Mouse (Mus musculus): ENCODE results near the gene Ksr1. TPM values are rescaled to one million over a fixed set of nuclear protein-coding genes. Genes with fewer than 3 reads are reported as not detected.

Ksr1 gene
- 3.5 and 3.8 TPM in 2 replicates for polyA plus RNA-seq (2015; fragmentation: Nextera tagmentation; extraction: Ambion mirVana)

- H3K9ac ChIP-seq (replicated peaks; ENCODE audit: low read length), result peak within 1 kb of the TSS; percentile 89
- WGBS, result under 1% methylated on average over 42 of the region's 42 CpGs
- no peaks in the 10 kb centered on the region for H3K27me3 ChIP-seq (ENCODE audit: insufficient read depth, low read length)
- no peaks in the 10 kb centered on the region for H3K9me3 ChIP-seq (ENCODE audit: low read length)
- H3K4me1 ChIP-seq (ENCODE audit: insufficient read depth, low read length), result peaks cover 27% of the 10 kb centered on the region
- ATAC-seq (ENCODE audit: low FRiP score, low TSS enrichment), result peak; percentile 95
- H3K4me3 ChIP-seq (ENCODE audit: low read length), result peak within 1 kb of the TSS; percentile 79
- H3K36me3 ChIP-seq (ENCODE audit: insufficient read depth, low read length), result no peaks in the 10 kb centered on the region
- H3K27ac ChIP-seq (ENCODE audit: low read length), result peak within 1 kb of the TSS; percentile 79
- H3K4me2 ChIP-seq (replicated peaks; ENCODE audit: low read depth, low read length), result peak within 1 kb of the TSS; percentile 72
Observed at GRCm38 (mm10) chr11:79146331-79146767, at the start of gene Ksr1. Gene Ksr1, minus strand, starts transcription at chr11:79146407.

- Histone ChIP-seq H3K4me2 (replicated peaks; ENCODE audit: low read depth, low read length) (no peak overlapping the region), H3K4me3 (ENCODE audit: low read length) (no peak overlapping the region), H3K27ac (ENCODE audit: low read length) (no peak overlapping the region), H3K27me3 (ENCODE audit: insufficient read depth, low read length) (no peaks in the 10 kb centered on the region), H3K4me1 (ENCODE audit: insufficient read depth, low read length) (no peaks in the 10 kb centered on the region; the same call in 1 of the 2 replicates), H3K36me3 (ENCODE audit: insufficient read depth, low read length) (no peaks in the 10 kb centered on the region), H3K9ac (replicated peaks; ENCODE audit: low read length) (no peak overlapping the region), H3K9me3 (ENCODE audit: low read length) (no peaks in the 10 kb centered on the region)
- 97% methylated on average over 1 of the region's 1 CpGs for WGBS
- no peak for ATAC-seq (ENCODE audit: low FRiP score, low TSS enrichment)
Observed at GRCm38 (mm10) chr11:79192176-79192575, 46.0 kb upstream of the Ksr1 start.

- ATAC-seq (ENCODE audit: low FRiP score, low TSS enrichment), result no peak
- H3K4me3 ChIP-seq (ENCODE audit: low read length), result no peak overlapping the region
- no peak overlapping the region for H3K4me2 ChIP-seq (replicated peaks; ENCODE audit: low read depth, low read length)
- no peaks in the 10 kb centered on the region for H3K27me3 ChIP-seq (ENCODE audit: insufficient read depth, low read length)
- H3K9ac ChIP-seq (replicated peaks; ENCODE audit: low read length), result no peak overlapping the region
- no peaks in the 10 kb centered on the region for H3K36me3 ChIP-seq (ENCODE audit: insufficient read depth, low read length)
- WGBS, result 80% methylated on average over 4 of the region's 4 CpGs
- H3K9me3 ChIP-seq (ENCODE audit: low read length), result no peaks in the 10 kb centered on the region
- no peak overlapping the region for H3K27ac ChIP-seq (ENCODE audit: low read length)
- no peaks in the 10 kb centered on the region for H3K4me1 ChIP-seq (ENCODE audit: insufficient read depth, low read length)
Observed at GRCm38 (mm10) chr11:79191214-79191613, 45.0 kb upstream of the Ksr1 start.

GRCm38 (mm10) chr11:79190257-79190656, 44.0 kb upstream of the Ksr1 start:
- Histone ChIP-seq H3K27me3 (ENCODE audit: insufficient read depth, low read length) (no peaks in the 10 kb centered on the region), H3K4me2 (replicated peaks; ENCODE audit: low read depth, low read length) (no peak overlapping the region), H3K4me3 (ENCODE audit: low read length) (no peak overlapping the region), H3K36me3 (ENCODE audit: insufficient read depth, low read length) (no peaks in the 10 kb centered on the region), H3K4me1 (ENCODE audit: insufficient read depth, low read length) (no peaks in the 10 kb centered on the region), H3K9ac (replicated peaks; ENCODE audit: low read length) (no peak overlapping the region), H3K27ac (ENCODE audit: low read length) (no peak overlapping the region), H3K9me3 (ENCODE audit: low read length) (no peaks in the 10 kb centered on the region)
- no peak for ATAC-seq (ENCODE audit: low FRiP score, low TSS enrichment)
- 89% methylated on average over 2 of the region's 2 CpGs for WGBS

- H3K4me2 ChIP-seq (replicated peaks; ENCODE audit: low read depth, low read length), result no peak overlapping the region
- H3K9me3 ChIP-seq (ENCODE audit: low read length), result no peaks in the 10 kb centered on the region
- no peak overlapping the region for H3K9ac ChIP-seq (replicated peaks; ENCODE audit: low read length)
- ATAC-seq (ENCODE audit: low FRiP score, low TSS enrichment), result no peak
- H3K36me3 ChIP-seq (ENCODE audit: insufficient read depth, low read length), result no peaks in the 10 kb centered on the region
- H3K4me1 ChIP-seq (ENCODE audit: insufficient read depth, low read length), result no peaks in the 10 kb centered on the region
- H3K27me3 ChIP-seq (ENCODE audit: insufficient read depth, low read length), result no peaks in the 10 kb centered on the region
- no peak overlapping the region for H3K4me3 ChIP-seq (ENCODE audit: low read length)
- WGBS, result 80% methylated on average over 6 of the region's 6 CpGs
- no peak overlapping the region for H3K27ac ChIP-seq (ENCODE audit: low read length)
Observed at GRCm38 (mm10) chr11:79188176-79188575, 42.0 kb upstream of the Ksr1 start.

- Histone ChIP-seq H3K9ac (replicated peaks; ENCODE audit: low read length) (no peak overlapping the region), H3K4me3 (ENCODE audit: low read length) (no peak overlapping the region), H3K4me2 (replicated peaks; ENCODE audit: low read depth, low read length) (no peak overlapping the region), H3K9me3 (ENCODE audit: low read length) (no peaks in the 10 kb centered on the region), H3K27ac (ENCODE audit: low read length) (no peak overlapping the region), H3K36me3 (ENCODE audit: insufficient read depth, low read length) (no peaks in the 10 kb centered on the region), H3K4me1 (ENCODE audit: insufficient read depth, low read length) (no peaks in the 10 kb centered on the region), H3K27me3 (ENCODE audit: insufficient read depth, low read length) (no peaks in the 10 kb centered on the region)
- ATAC-seq (ENCODE audit: low FRiP score, low TSS enrichment), result no peak
- 69% methylated on average over 4 of the region's 4 CpGs for WGBS
Observed at GRCm38 (mm10) chr11:79187291-79187690, 41.1 kb upstream of the Ksr1 start.

- Histone ChIP-seq H3K27ac (ENCODE audit: low read length) (no peak overlapping the region), H3K4me2 (replicated peaks; ENCODE audit: low read depth, low read length) (no peak overlapping the region), H3K9me3 (ENCODE audit: low read length) (no peaks in the 10 kb centered on the region), H3K36me3 (ENCODE audit: insufficient read depth, low read length) (no peaks in the 10 kb centered on the region), H3K9ac (replicated peaks; ENCODE audit: low read length) (no peak overlapping the region), H3K4me1 (ENCODE audit: insufficient read depth, low read length) (no peaks in the 10 kb centered on the region), H3K4me3 (ENCODE audit: low read length) (no peak overlapping the region), H3K27me3 (ENCODE audit: insufficient read depth, low read length) (no peaks in the 10 kb centered on the region)
- 81% methylated on average over 6 of the region's 6 CpGs for WGBS
- no peak for ATAC-seq (ENCODE audit: low FRiP score, low TSS enrichment)
Observed at GRCm38 (mm10) chr11:79185683-79186082, 39.5 kb upstream of the Ksr1 start.

- H3K36me3 ChIP-seq (ENCODE audit: insufficient read depth, low read length), result no peaks in the 10 kb centered on the region
- no peaks in the 10 kb centered on the region for H3K9me3 ChIP-seq (ENCODE audit: low read length)
- no peaks in the 10 kb centered on the region for H3K27me3 ChIP-seq (ENCODE audit: insufficient read depth, low read length)
- H3K9ac ChIP-seq (replicated peaks; ENCODE audit: low read length), result no peak overlapping the region
- no peak for ATAC-seq (ENCODE audit: low FRiP score, low TSS enrichment)
- H3K4me2 ChIP-seq (replicated peaks; ENCODE audit: low read depth, low read length), result no peak overlapping the region
- WGBS, result 88% methylated on average over 3 of the region's 3 CpGs
- H3K4me3 ChIP-seq (ENCODE audit: low read length), result no peak overlapping the region
- H3K27ac ChIP-seq (ENCODE audit: low read length), result no peak overlapping the region
- H3K4me1 ChIP-seq (ENCODE audit: insufficient read depth, low read length), result no peaks in the 10 kb centered on the region
Observed at GRCm38 (mm10) chr11:79184126-79184888, 38.1 kb upstream of the Ksr1 start.

GRCm38 (mm10) chr11:79183400-79183799, 37.2 kb upstream of the Ksr1 start:
- Histone ChIP-seq H3K4me3 (ENCODE audit: low read length) (no peak overlapping the region), H3K27ac (ENCODE audit: low read length) (no peak overlapping the region), H3K4me2 (replicated peaks; ENCODE audit: low read depth, low read length) (no peak overlapping the region), H3K27me3 (ENCODE audit: insufficient read depth, low read length) (no peaks in the 10 kb centered on the region), H3K36me3 (ENCODE audit: insufficient read depth, low read length) (no peaks in the 10 kb centered on the region), H3K9me3 (ENCODE audit: low read length) (no peaks in the 10 kb centered on the region), H3K9ac (replicated peaks; ENCODE audit: low read length) (no peak overlapping the region), H3K4me1 (ENCODE audit: insufficient read depth, low read length) (no peaks in the 10 kb centered on the region)
- WGBS, result 95% methylated on average over 6 of the region's 6 CpGs
- ATAC-seq (ENCODE audit: low FRiP score, low TSS enrichment), result no peak

GRCm38 (mm10) chr11:79182881-79183280, 36.7 kb upstream of the Ksr1 start:
- H3K4me2 ChIP-seq (replicated peaks; ENCODE audit: low read depth, low read length), result no peak overlapping the region
- no peaks in the 10 kb centered on the region for H3K9me3 ChIP-seq (ENCODE audit: low read length)
- no peak overlapping the region for H3K4me3 ChIP-seq (ENCODE audit: low read length)
- no peak overlapping the region for H3K27ac ChIP-seq (ENCODE audit: low read length)
- no peak overlapping the region for H3K9ac ChIP-seq (replicated peaks; ENCODE audit: low read length)
- 57% methylated on average over 12 of the region's 12 CpGs for WGBS
- no peaks in the 10 kb centered on the region for H3K4me1 ChIP-seq (ENCODE audit: insufficient read depth, low read length)
- no peaks in the 10 kb centered on the region for H3K36me3 ChIP-seq (ENCODE audit: insufficient read depth, low read length)
- no peak for ATAC-seq (ENCODE audit: low FRiP score, low TSS enrichment)
- H3K27me3 ChIP-seq (ENCODE audit: insufficient read depth, low read length), result no peaks in the 10 kb centered on the region
